20 mouse cellular contexts compared by ENCODE assay signal in genomic region chr2:145566904-145567303, GRCm38 (mm10).
A peak's percentile ranks its signal among the peaks of the same experiment; 100 is the strongest.
DNase-seq lines count a peak whose midpoint lies in the region; ATAC-seq lines count a peak whose summit lies in the region.
"Had no signal": no experiment of that assay in that cellular context is flagged by ENCODE, and none has a peak within 500 bp of the region (broad histone marks: within the 10 kb centered on the region; RNA-seq: fewer than 3 reads in every experiment).

No protein-coding gene starts in this region.

- DNase-seq in heart, adult 11 months, result peak; percentile 31
- no peak for DNase-seq in heart, postnatal 10 days
- DNase-seq in cerebellum, adult 11 months, result no peak
- no peak for DNase-seq in lung, postnatal 25 days (ENCODE audit: low spot score)
- DNase-seq: adrenal gland, adult 8-10 months; adrenal gland, postnatal 14 days; adrenal gland, postnatal 36 days; B cell, adult 2 months; cerebellum, adult 18-20 months; cerebellum, adult 8-10 months; cerebellum, adult 9-11 months; cerebellum, postnatal 14 days; cerebellum, postnatal 36 days; forebrain, postnatal 0 days had no signal

- intact Hi-C loops in heart, postnatal 10 days (cut with DNase I), result no loop called here

- peak; percentile 67 for ATAC-seq in megakaryocyte, adult 5-6 weeks (ENCODE audit: poor library complexity, severe bottlenecking)
- ATAC-seq: activated CD4-positive, CD25-positive, alpha-beta regulatory T cell, adult 4 months; CD4-positive, CD25-positive, alpha-beta regulatory T cell, adult 4 months; forebrain, embryonic 13.5 days; forebrain, embryonic 15.5 days; forebrain, postnatal 0 days; Patski had no signal
